Mouse (Mus musculus): Measurements from ENCODE around the gene Gm525.

GRCm38 (mm10) chr11:89078305-89078704 lies 4.7 kb downstream of the Gm525 start:
- TF ChIP-seq CTCF (IDR thresholded peaks at IDR 0.05; ENCODE audit: extremely low read depth, insufficient read depth, low read length) = no peak
- no peak for TF ChIP-seq POLR2A (IDR thresholded peaks at IDR 0.05; ENCODE audit: extremely low read depth, insufficient read depth, low read length)

Data from cortical plate, adult 2 months (tissue).